Mouse (Mus musculus): ENCODE data around the gene Pdzd4. TPM values are rescaled to one million over a fixed set of nuclear protein-coding genes. Genes with fewer than 3 reads are reported as not detected.

The Pdzd4 gene
- polyA plus RNA-seq, 1 experiment from 2014 or later = 0.37 TPM

GRCm38 (mm10) chrX:73816596-73817314 is 8.0 kb downstream of the Pdzd4 start:
- no peak overlapping the region for H3K27ac ChIP-seq
- TF ChIP-seq CTCF (IDR thresholded peaks at IDR 0.05; ENCODE audit: low read depth) = no peak
- WGBS = 55% methylated on average over 3 of the region's 3 CpGs
- H3K9ac ChIP-seq (ENCODE audit: low read depth, low read length) = no peak overlapping the region
- no peaks in the 10 kb centered on the region for H3K27me3 ChIP-seq (ENCODE audit: insufficient read depth, low read length)
- H3K9me3 ChIP-seq (replicated peaks; ENCODE audit: low read length) = no peaks in the 10 kb centered on the region
- no peak overlapping the region for H3K4me2 ChIP-seq (ENCODE audit: low read length)
- no peaks in the 10 kb centered on the region for H3K36me3 ChIP-seq (ENCODE audit: insufficient read depth, low read length)
- no peak for ATAC-seq (replicated peaks; ENCODE audit: low FRiP score, low read depth)
- DNase-seq (ENCODE audit: low spot score) = no peak
- no peaks in the 10 kb centered on the region for H3K4me1 ChIP-seq (replicated peaks; ENCODE audit: insufficient read depth, low read length)
- H3K4me3 ChIP-seq (replicated peaks; ENCODE audit: low read depth, low read length) = no peak overlapping the region

GRCm38 (mm10) chrX:73815072-73815471 is 9.7 kb downstream of the Pdzd4 start:
- Histone ChIP-seq H3K4me2 (ENCODE audit: low read length) (peak overlapping the region; percentile 48), H3K4me1 (replicated peaks; ENCODE audit: insufficient read depth, low read length) (no peaks in the 10 kb centered on the region), H3K4me3 (replicated peaks; ENCODE audit: low read depth, low read length) (peak overlapping the region; percentile 22; the same call in 1 of the 2 replicates), H3K27me3 (ENCODE audit: insufficient read depth, low read length) (no peaks in the 10 kb centered on the region), H3K36me3 (ENCODE audit: insufficient read depth, low read length) (no peaks in the 10 kb centered on the region), H3K9me3 (replicated peaks; ENCODE audit: low read length) (no peaks in the 10 kb centered on the region), H3K9ac (ENCODE audit: low read depth, low read length) (peak overlapping the region; percentile 35; the same call in 1 of the 2 replicates), H3K27ac (no peak overlapping the region)
- ATAC-seq (replicated peaks; ENCODE audit: low FRiP score, low read depth) (0 out of 2 replicates have a peak, but pooled peaks have one; percentile 33), DNase-seq (ENCODE audit: low spot score) (peak; percentile 28)
- TF ChIP-seq CTCF (IDR thresholded peaks at IDR 0.05; ENCODE audit: low read depth) = no peak
- 25% methylated on average over 14 of the region's 14 CpGs for WGBS

GRCm38 (mm10) chrX:73805814-73806213 is 19.0 kb downstream of the Pdzd4 start:
- H3K9me3 ChIP-seq (replicated peaks; ENCODE audit: low read length) = no peaks in the 10 kb centered on the region
- no peak overlapping the region for H3K9ac ChIP-seq (ENCODE audit: low read depth, low read length)
- DNase-seq (ENCODE audit: low spot score) = no peak
- WGBS = 62% methylated on average over 1 of the region's 1 CpGs
- ATAC-seq (replicated peaks; ENCODE audit: low FRiP score, low read depth) = no peak
- H3K36me3 ChIP-seq (ENCODE audit: insufficient read depth, low read length) = no peaks in the 10 kb centered on the region
- no peak for TF ChIP-seq CTCF (IDR thresholded peaks at IDR 0.05; ENCODE audit: low read depth)
- no peak overlapping the region for H3K27ac ChIP-seq
- H3K27me3 ChIP-seq (ENCODE audit: insufficient read depth, low read length) = no peaks in the 10 kb centered on the region
- no peaks in the 10 kb centered on the region for H3K4me1 ChIP-seq (replicated peaks; ENCODE audit: insufficient read depth, low read length)
- H3K4me2 ChIP-seq (ENCODE audit: low read length) = no peak overlapping the region
- no peak overlapping the region for H3K4me3 ChIP-seq (replicated peaks; ENCODE audit: low read depth, low read length)

GRCm38 (mm10) chrX:73798502-73798901 is 26.3 kb downstream of the Pdzd4 start:
- H3K4me2 ChIP-seq (ENCODE audit: low read length) = no peak overlapping the region
- peak; percentile 85 for TF ChIP-seq CTCF (IDR thresholded peaks at IDR 0.05; ENCODE audit: low read depth)
- H3K9me3 ChIP-seq (replicated peaks; ENCODE audit: low read length) = no peaks in the 10 kb centered on the region
- H3K36me3 ChIP-seq (ENCODE audit: insufficient read depth, low read length) = no peaks in the 10 kb centered on the region
- DNase-seq (ENCODE audit: low spot score) = peak; percentile 68
- 35% methylated on average over 9 of the region's 9 CpGs for WGBS
- H3K27ac ChIP-seq = no peak overlapping the region
- peak; percentile 86 for ATAC-seq (replicated peaks; ENCODE audit: low FRiP score, low read depth)
- H3K4me1 ChIP-seq (replicated peaks; ENCODE audit: insufficient read depth, low read length) = no peaks in the 10 kb centered on the region
- no peak overlapping the region for H3K9ac ChIP-seq (ENCODE audit: low read depth, low read length)
- H3K27me3 ChIP-seq (ENCODE audit: insufficient read depth, low read length) = no peaks in the 10 kb centered on the region
- no peak overlapping the region for H3K4me3 ChIP-seq (replicated peaks; ENCODE audit: low read depth, low read length)

GRCm38 (mm10) chrX:73797511-73797910 is 27.3 kb downstream of the Pdzd4 start:
- no peaks in the 10 kb centered on the region for H3K4me1 ChIP-seq (replicated peaks; ENCODE audit: insufficient read depth, low read length)
- H3K4me3 ChIP-seq (replicated peaks; ENCODE audit: low read depth, low read length) = no peak overlapping the region
- H3K36me3 ChIP-seq (ENCODE audit: insufficient read depth, low read length) = no peaks in the 10 kb centered on the region
- H3K9ac ChIP-seq (ENCODE audit: low read depth, low read length) = no peak overlapping the region
- ATAC-seq (replicated peaks; ENCODE audit: low FRiP score, low read depth) = no peak
- no peak overlapping the region for H3K27ac ChIP-seq
- H3K4me2 ChIP-seq (ENCODE audit: low read length) = no peak overlapping the region
- H3K27me3 ChIP-seq (ENCODE audit: insufficient read depth, low read length) = no peaks in the 10 kb centered on the region
- 84% methylated on average over 2 of the region's 2 CpGs for WGBS
- TF ChIP-seq CTCF (IDR thresholded peaks at IDR 0.05; ENCODE audit: low read depth) = no peak
- H3K9me3 ChIP-seq (replicated peaks; ENCODE audit: low read length) = no peaks in the 10 kb centered on the region
- DNase-seq (ENCODE audit: low spot score) = no peak

- no peak overlapping the region for H3K27ac ChIP-seq
- no peaks in the 10 kb centered on the region for H3K27me3 ChIP-seq (ENCODE audit: insufficient read depth, low read length)
- no peak for TF ChIP-seq CTCF (IDR thresholded peaks at IDR 0.05; ENCODE audit: low read depth)
- H3K4me2 ChIP-seq (ENCODE audit: low read length) = no peak overlapping the region
- no peaks in the 10 kb centered on the region for H3K4me1 ChIP-seq (replicated peaks; ENCODE audit: insufficient read depth, low read length)
- H3K9ac ChIP-seq (ENCODE audit: low read depth, low read length) = no peak overlapping the region
- WGBS = 7% methylated on average over 1 of the region's 1 CpGs
- ATAC-seq (replicated peaks; ENCODE audit: low FRiP score, low read depth) (no peak), DNase-seq (ENCODE audit: low spot score) (no peak)
- H3K4me3 ChIP-seq (replicated peaks; ENCODE audit: low read depth, low read length) = no peak overlapping the region
- H3K9me3 ChIP-seq (replicated peaks; ENCODE audit: low read length) = no peaks in the 10 kb centered on the region
- H3K36me3 ChIP-seq (ENCODE audit: insufficient read depth, low read length) = no peaks in the 10 kb centered on the region
Measured at GRCm38 (mm10) chrX:73793505-73793904, 31.3 kb downstream of the Pdzd4 start.

Measured in kidney, postnatal 0 days (tissue).